Mouse (Mus musculus): ENCODE results near the gene Tmppe. TPM values are rescaled to one million over a fixed set of nuclear protein-coding genes. Genes with fewer than 3 reads are reported as not detected.

Tmppe gene
- polyA plus RNA-seq, 1 experiment from 2014 or later, result 5.7 TPM

DNA sequence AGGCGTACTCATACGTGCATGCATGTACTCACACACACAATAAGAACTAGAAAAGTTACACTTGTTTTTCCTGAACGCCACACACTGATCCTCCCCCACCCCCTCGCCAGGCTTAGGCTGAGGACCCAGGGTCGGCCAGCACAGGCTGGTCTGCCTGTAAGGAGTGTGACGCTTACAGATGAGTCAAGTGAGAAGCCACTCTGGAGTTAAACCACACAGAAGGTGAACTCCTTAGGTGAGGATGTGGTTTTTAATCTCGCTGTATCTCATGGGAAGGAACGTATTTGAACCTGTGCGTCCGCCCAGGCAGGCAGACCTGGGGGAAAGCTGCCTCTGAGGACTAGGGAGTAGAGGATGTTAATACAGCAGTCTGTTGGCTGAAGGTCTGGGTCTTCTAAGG is 39.6 kb downstream of the Tmppe start:
- Histone ChIP-seq H3K27me3 (ENCODE audit: control insufficient read depth, insufficient read depth, low read length) (no peaks in the 10 kb centered on the region), H3K36me3 (ENCODE audit: control insufficient read depth, insufficient read depth, low read length) (peaks cover 3% of the 10 kb centered on the region; the same call in 1 of the 2 replicates), H3K4me2 (replicated peaks; ENCODE audit: low read depth) (no peak overlapping the region), H3K9me3 (ENCODE audit: control insufficient read depth, low read length) (no peaks in the 10 kb centered on the region), H3K27ac (replicated peaks) (no peak overlapping the region), H3K9ac (ENCODE audit: low read length) (no peak overlapping the region), H3K4me3 (ENCODE audit: low read depth, low read length) (no peak overlapping the region), H3K4me1 (replicated peaks; ENCODE audit: control insufficient read depth, insufficient read depth) (no peaks in the 10 kb centered on the region)
- DNase-seq (ENCODE audit: low spot score) (no peak), ATAC-seq (ENCODE audit: low FRiP score, low TSS enrichment) (no peak)
- 74% methylated on average over 10 of the region's 10 CpGs for WGBS
- TF ChIP-seq CTCF (IDR thresholded peaks at IDR 0.05; ENCODE audit: low read depth), result no peak
- TF ChIP-seq EP300 (optimal IDR thresholded peaks at IDR 0.05), result no peak

- Histone ChIP-seq H3K9ac (ENCODE audit: low read length) (no peak overlapping the region), H3K36me3 (ENCODE audit: control insufficient read depth, insufficient read depth, low read length) (peaks cover 3% of the 10 kb centered on the region; the same call in 1 of the 2 replicates), H3K9me3 (ENCODE audit: control insufficient read depth, low read length) (no peaks in the 10 kb centered on the region), H3K4me1 (replicated peaks; ENCODE audit: control insufficient read depth, insufficient read depth) (no peaks in the 10 kb centered on the region), H3K4me2 (replicated peaks; ENCODE audit: low read depth) (no peak overlapping the region), H3K4me3 (ENCODE audit: low read depth, low read length) (no peak overlapping the region), H3K27me3 (ENCODE audit: control insufficient read depth, insufficient read depth, low read length) (no peaks in the 10 kb centered on the region), H3K27ac (replicated peaks) (no peak overlapping the region)
- ATAC-seq (ENCODE audit: low FRiP score, low TSS enrichment) (no peak), DNase-seq (ENCODE audit: low spot score) (no peak)
- TF ChIP-seq EP300 (optimal IDR thresholded peaks at IDR 0.05) (no peak), CTCF (IDR thresholded peaks at IDR 0.05; ENCODE audit: low read depth) (no peak)
- 94% methylated on average over 9 of the region's 9 CpGs for WGBS
Measured at GRCm38 (mm10) chr9:114442225-114442624, 41.3 kb downstream of the Tmppe start.

DNA sequence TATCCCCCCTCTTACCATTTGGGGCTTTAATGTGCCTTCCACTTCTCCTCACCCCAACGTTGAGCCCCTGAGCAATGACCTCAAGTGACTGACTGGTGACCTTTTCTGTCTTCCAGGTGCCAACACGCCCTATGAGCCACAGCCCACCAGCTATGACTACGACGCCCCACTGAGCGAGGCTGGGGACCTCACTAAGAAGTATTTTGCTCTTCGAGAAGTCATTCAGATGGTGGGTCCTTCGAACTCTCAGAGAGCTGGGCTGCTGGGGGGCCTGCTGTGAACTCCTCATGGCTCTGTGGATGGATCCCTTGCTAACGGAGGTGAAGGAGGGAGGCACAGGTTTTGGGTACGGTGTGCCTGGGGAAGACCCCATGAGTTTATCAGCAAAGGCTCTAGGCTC is 42.0 kb downstream of the Tmppe start:
- no peak for DNase-seq (ENCODE audit: low spot score)
- Histone ChIP-seq H3K9me3 (ENCODE audit: control insufficient read depth, low read length) (no peaks in the 10 kb centered on the region), H3K9ac (ENCODE audit: low read length) (no peak overlapping the region), H3K36me3 (ENCODE audit: control insufficient read depth, insufficient read depth, low read length) (peaks cover 3% of the 10 kb centered on the region; the same call in 1 of the 2 replicates), H3K4me2 (replicated peaks; ENCODE audit: low read depth) (no peak overlapping the region), H3K4me1 (replicated peaks; ENCODE audit: control insufficient read depth, insufficient read depth) (no peaks in the 10 kb centered on the region), H3K27ac (replicated peaks) (no peak overlapping the region), H3K27me3 (ENCODE audit: control insufficient read depth, insufficient read depth, low read length) (no peaks in the 10 kb centered on the region), H3K4me3 (ENCODE audit: low read depth, low read length) (no peak overlapping the region)
- ATAC-seq (ENCODE audit: low FRiP score, low TSS enrichment), result no peak
- no peak for TF ChIP-seq CTCF (IDR thresholded peaks at IDR 0.05; ENCODE audit: low read depth)
- WGBS, result 81% methylated on average over 9 of the region's 9 CpGs

DNA sequence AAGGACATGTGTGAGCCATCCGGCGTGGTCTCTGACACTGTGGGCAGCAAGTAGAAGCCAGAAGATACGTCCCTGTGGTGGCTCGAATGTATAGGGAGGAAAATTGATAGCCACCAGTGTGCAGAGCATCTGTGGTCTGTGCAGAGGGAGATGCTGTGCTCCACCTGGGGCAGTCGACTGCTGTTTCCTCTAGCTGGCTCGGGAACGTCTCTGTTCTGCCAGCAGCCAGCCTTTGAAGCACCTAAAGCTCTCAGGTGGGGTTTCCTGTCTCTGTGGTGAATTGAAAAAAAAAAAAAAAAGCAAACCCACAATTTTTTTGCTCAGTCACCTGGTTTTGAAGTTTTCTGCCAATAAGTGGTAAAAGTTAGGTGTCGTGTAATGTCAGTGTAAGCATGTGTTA is 42.4 kb downstream of the Tmppe start:
- no peaks in the 10 kb centered on the region for H3K27me3 ChIP-seq (ENCODE audit: control insufficient read depth, insufficient read depth, low read length)
- H3K4me3 ChIP-seq (ENCODE audit: low read depth, low read length), result no peak overlapping the region
- H3K4me1 ChIP-seq (replicated peaks; ENCODE audit: control insufficient read depth, insufficient read depth), result no peaks in the 10 kb centered on the region
- 92% methylated on average over 8 of the region's 8 CpGs for WGBS
- H3K27ac ChIP-seq (replicated peaks), result no peak overlapping the region
- no peak overlapping the region for H3K4me2 ChIP-seq (replicated peaks; ENCODE audit: low read depth)
- TF ChIP-seq EP300 (optimal IDR thresholded peaks at IDR 0.05) (no peak), CTCF (IDR thresholded peaks at IDR 0.05; ENCODE audit: low read depth) (no peak)
- ATAC-seq (ENCODE audit: low FRiP score, low TSS enrichment) (no peak), DNase-seq (ENCODE audit: low spot score) (no peak)
- no peaks in the 10 kb centered on the region for H3K9me3 ChIP-seq (ENCODE audit: control insufficient read depth, low read length)
- H3K36me3 ChIP-seq (ENCODE audit: control insufficient read depth, insufficient read depth, low read length), result peaks cover 3% of the 10 kb centered on the region; the same call in 1 of the 2 replicates
- H3K9ac ChIP-seq (ENCODE audit: low read length), result no peak overlapping the region

DNA sequence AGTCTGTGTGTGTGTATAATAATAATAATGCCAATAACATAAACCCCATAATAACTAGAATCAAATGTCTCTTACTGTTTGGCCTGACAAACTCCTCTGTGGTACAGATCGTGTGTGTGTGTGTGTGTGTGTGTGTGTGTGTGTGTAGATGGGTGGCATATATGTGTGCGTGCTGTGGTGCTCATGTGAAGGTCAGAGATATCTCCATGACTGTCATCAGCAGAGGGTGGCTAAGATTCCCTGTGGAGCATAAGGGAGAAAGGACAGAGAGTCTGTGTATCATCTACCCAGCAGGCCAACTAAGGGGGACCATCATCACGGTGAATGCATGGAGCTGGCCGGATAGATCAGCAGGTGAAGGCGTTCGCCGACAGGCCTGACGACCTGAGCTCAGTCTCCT is 46.0 kb downstream of the Tmppe start:
- WGBS, result 88% methylated on average over 8 of the region's 8 CpGs
- H3K27ac ChIP-seq (replicated peaks), result no peak overlapping the region
- no peaks in the 10 kb centered on the region for H3K9me3 ChIP-seq (ENCODE audit: control insufficient read depth, low read length)
- no peak for ATAC-seq (ENCODE audit: low FRiP score, low TSS enrichment)
- H3K4me3 ChIP-seq (ENCODE audit: low read depth, low read length), result no peak overlapping the region
- H3K27me3 ChIP-seq (ENCODE audit: control insufficient read depth, insufficient read depth, low read length), result no peaks in the 10 kb centered on the region
- H3K9ac ChIP-seq (ENCODE audit: low read length), result no peak overlapping the region
- no peak overlapping the region for H3K4me2 ChIP-seq (replicated peaks; ENCODE audit: low read depth)
- no peaks in the 10 kb centered on the region for H3K4me1 ChIP-seq (replicated peaks; ENCODE audit: control insufficient read depth, insufficient read depth)
- no peak for DNase-seq (ENCODE audit: low spot score)
- no peak for TF ChIP-seq CTCF (IDR thresholded peaks at IDR 0.05; ENCODE audit: low read depth)
- TF ChIP-seq EP300 (optimal IDR thresholded peaks at IDR 0.05), result no peak
- peaks cover 3% of the 10 kb centered on the region; the same call in 1 of the 2 replicates for H3K36me3 ChIP-seq (ENCODE audit: control insufficient read depth, insufficient read depth, low read length)

- Histone ChIP-seq H3K27ac (replicated peaks) (no peak overlapping the region), H3K4me3 (ENCODE audit: low read depth, low read length) (no peak overlapping the region), H3K9me3 (ENCODE audit: control insufficient read depth, low read length) (no peaks in the 10 kb centered on the region), H3K36me3 (ENCODE audit: control insufficient read depth, insufficient read depth, low read length) (no peaks in the 10 kb centered on the region), H3K9ac (ENCODE audit: low read length) (no peak overlapping the region), H3K4me2 (replicated peaks; ENCODE audit: low read depth) (no peak overlapping the region), H3K27me3 (ENCODE audit: control insufficient read depth, insufficient read depth, low read length) (no peaks in the 10 kb centered on the region), H3K4me1 (replicated peaks; ENCODE audit: control insufficient read depth, insufficient read depth) (no peaks in the 10 kb centered on the region)
- TF ChIP-seq EP300 (optimal IDR thresholded peaks at IDR 0.05), result no peak
- TF ChIP-seq CTCF (IDR thresholded peaks at IDR 0.05; ENCODE audit: low read depth), result no peak
- WGBS, result 79% methylated on average over 5 of the region's 5 CpGs
- ATAC-seq (ENCODE audit: low FRiP score, low TSS enrichment) (peak; percentile 24; the same call in 1 of the 2 replicates), DNase-seq (ENCODE audit: low spot score) (no peak)
Measured at GRCm38 (mm10) chr9:114448700-114449099, 47.8 kb downstream of the Tmppe start.

Data from stomach, postnatal 0 days (tissue).